Mouse (Mus musculus) heart, embryonic 14.5 days (tissue): ENCODE data around the gene Hspa4l. TPM values are rescaled to one million over a fixed set of nuclear protein-coding genes. Genes with fewer than 3 reads are reported as not detected.
A peak's percentile ranks its signal among the peaks of the same experiment; 100 is the strongest.

Experiments
- ATAC-seq: fragments of 200-750 bp; cut with Nextera tagmentation; 2 replicates; pipeline ENCODE4 v1.8.0; 2017; ENCODE audit warnings: low read depth, moderate TSS enrichment; ENCODE audit not compliant: insufficient number of reproducible peaks, insufficient read depth, low FRiP score
- H3K27ac ChIP-seq, 2 experiments: fragments of 200-500 bp in 1 of 2; fragments of 300-500 bp in 1 of 2; sonication (generic) in 1 of 2; replicated peaks in 1 of 2; 2 replicates each; pipeline ENCODE4 v1.5.1; 2012 to 2014; ENCODE audit warnings: low read depth in 2 of 2, low read length in 2 of 2, control low read depth in 1 of 2, mild to moderate bottlenecking in 1 of 2, mixed read lengths in 1 of 2; ENCODE audit not compliant: control insufficient read depth in 1 of 2, insufficient read depth in 1 of 2
- H3K27me3 ChIP-seq: fragments of 300-500 bp; sonication (generic); 2 replicates; pipeline ENCODE4 v1.6.1; 2014; ENCODE audit warnings: mild to moderate bottlenecking, low read length, control low read depth; ENCODE audit not compliant: control insufficient read depth, insufficient read depth
- H3K36me3 ChIP-seq: fragments of 300-500 bp; sonication (generic); 2 replicates; pipeline ENCODE4 v1.6.1; 2014; ENCODE audit warnings: mild to moderate bottlenecking, control low read depth, low read length, mixed read lengths; ENCODE audit not compliant: control insufficient read depth, insufficient read depth
- H3K4me1 ChIP-seq, 2 experiments: fragments of 200-500 bp in 1 of 2; fragments of 300-500 bp in 1 of 2; sonication (generic) in 1 of 2; 2 replicates each; pipeline ENCODE4 v1.6.1; 2012 to 2014; ENCODE audit warnings: low read length in 2 of 2, control low read depth in 1 of 2, mixed read lengths in 1 of 2; ENCODE audit not compliant: control insufficient read depth in 2 of 2, insufficient read depth in 2 of 2
- H3K4me2 ChIP-seq: fragments of 300-500 bp; sonication (generic); 2 replicates; pipeline ENCODE4 v1.6.1; 2014; ENCODE audit warnings: mild to moderate bottlenecking, low read length
- H3K4me3 ChIP-seq, 2 experiments: fragments of 200-500 bp in 1 of 2; fragments of 300-500 bp in 1 of 2; sonication (generic) in 1 of 2; 2 replicates each; pipeline ENCODE4 v1.5.1; 2012 to 2014; ENCODE audit warnings: low read length in 2 of 2, mild to moderate bottlenecking in 2 of 2, control low read depth in 1 of 2, low read depth in 1 of 2, moderate library complexity in 1 of 2; ENCODE audit not compliant: control insufficient read depth in 1 of 2, insufficient read depth in 1 of 2
- H3K9ac ChIP-seq: fragments of 300-500 bp; sonication (generic); 2 replicates; pipeline ENCODE4 v1.6.1; 2014; ENCODE audit warnings: mild to moderate bottlenecking, low read length
- H3K9me3 ChIP-seq: fragments of 300-500 bp; sonication (generic); 2 replicates; pipeline ENCODE4 v1.6.1; 2016; ENCODE audit warnings: low read length, control low read depth; ENCODE audit not compliant: control insufficient read depth
- WGBS: fragments of 180-500 bp; shearing (Covaris S2); extraction: QIAGEN DNeasy Blood & Tissue Kit; methylation state at CpG from one replicate; pipeline ENCODE4 v1.1.7; 2014; 5-methylcytosine and 5-hydroxymethylcytosine counted together
- polyA plus RNA-seq: library from polyadenylated mRNA; unstranded; fragments of >200 nt; fragmentation: Nextera tagmentation; extraction: Ambion mirVana; gene quantifications from 2 replicates; pipeline ENCODE4 v1.2.1, GENCODE M21; 2014

Gene Hspa4l
- 34.2 and 35.5 TPM in 2 replicates for polyA plus RNA-seq

- peak within 1 kb of the TSS; percentile 77 to 91 for H3K4me3 ChIP-seq
- H3K4me2 ChIP-seq, result peak within 1 kb of the TSS; percentile 87
- peak within 1 kb of the TSS; percentile 47 to 67 for H3K27ac ChIP-seq
- H3K36me3 ChIP-seq, result no peaks in the 10 kb centered on the region
- H3K27me3 ChIP-seq, result no peaks in the 10 kb centered on the region
- no peaks in the 10 kb centered on the region for H3K9me3 ChIP-seq
- peak within 1 kb of the TSS; percentile 79 for H3K9ac ChIP-seq
- no peak for ATAC-seq
- peaks cover 0 to 13% of the 10 kb centered on the region in 2 experiments; a peak in 1 of 4 replicates for H3K4me1 ChIP-seq
- 25% methylated on average over 16 of the region's 16 CpGs for WGBS
Observed at GRCm38 (mm10) chr3:40744024-40744835, at the start of gene Hspa4l. Hspa4l (plus strand) TSS chr3:40744495.

- H3K4me2 ChIP-seq, result no peak overlapping the region
- H3K4me1 ChIP-seq, result peaks cover 11 to 16% of the 10 kb centered on the region in 2 experiments
- H3K4me3 ChIP-seq, result no peak overlapping the region
- H3K36me3 ChIP-seq, result peaks cover 16% of the 10 kb centered on the region
- ATAC-seq, result no peak
- H3K9me3 ChIP-seq, result no peaks in the 10 kb centered on the region
- H3K27ac ChIP-seq, result no peak overlapping the region
- 89% methylated on average over 2 of the region's 2 CpGs for WGBS
- no peak overlapping the region for H3K9ac ChIP-seq
- no peaks in the 10 kb centered on the region for H3K27me3 ChIP-seq
Observed at GRCm38 (mm10) chr3:40695162-40695561, 49.1 kb upstream of the Hspa4l start.

- no peak for ATAC-seq
- H3K36me3 ChIP-seq, result peaks cover 20% of the 10 kb centered on the region
- H3K4me3 ChIP-seq, result no peak overlapping the region
- no peak overlapping the region for H3K27ac ChIP-seq
- H3K9ac ChIP-seq, result no peak overlapping the region
- 83% methylated on average over 3 of the region's 3 CpGs for WGBS
- no peaks in the 10 kb centered on the region for H3K9me3 ChIP-seq
- no peaks in the 10 kb centered on the region for H3K27me3 ChIP-seq
- H3K4me2 ChIP-seq, result no peak overlapping the region
- H3K4me1 ChIP-seq, result peaks cover 6 to 8% of the 10 kb centered on the region in 2 experiments
Observed at GRCm38 (mm10) chr3:40698834-40699233, 45.5 kb upstream of the Hspa4l start.

DNA sequence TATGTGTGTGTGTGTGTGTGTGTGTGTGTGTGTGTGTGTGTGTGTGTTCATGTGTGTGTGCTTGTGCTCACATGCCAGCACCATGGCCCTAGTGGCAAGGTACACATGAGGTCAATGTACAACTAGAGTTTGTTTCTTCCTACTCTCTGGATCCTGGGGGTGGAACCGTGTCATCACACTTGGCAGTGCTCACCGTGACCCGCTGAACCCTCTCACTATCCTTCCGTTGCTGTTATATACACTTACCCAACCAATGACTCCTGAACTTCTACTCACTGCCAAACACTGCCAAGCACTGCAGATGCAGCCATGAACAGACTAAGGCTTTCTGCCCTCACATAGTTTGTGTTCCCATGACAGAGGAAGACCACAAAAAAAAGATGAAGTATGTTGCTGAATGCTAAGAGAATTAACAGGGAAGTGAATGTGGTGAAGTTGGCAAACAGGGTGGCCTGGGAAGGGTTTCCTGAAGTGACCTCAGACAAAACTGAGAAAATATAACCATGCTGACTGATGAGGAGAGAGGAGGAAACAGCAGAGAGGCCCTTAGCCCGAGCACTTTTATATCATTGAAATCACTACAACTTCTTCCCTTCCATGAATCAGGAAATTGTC, 39.4 kb upstream of the Hspa4l start:
- WGBS, result 69% methylated on average over 5 of the region's 5 CpGs
- peaks cover 0 to 2% of the 10 kb centered on the region in 2 experiments; a peak in 1 of 4 replicates for H3K4me1 ChIP-seq
- ATAC-seq, result no peak

DNA sequence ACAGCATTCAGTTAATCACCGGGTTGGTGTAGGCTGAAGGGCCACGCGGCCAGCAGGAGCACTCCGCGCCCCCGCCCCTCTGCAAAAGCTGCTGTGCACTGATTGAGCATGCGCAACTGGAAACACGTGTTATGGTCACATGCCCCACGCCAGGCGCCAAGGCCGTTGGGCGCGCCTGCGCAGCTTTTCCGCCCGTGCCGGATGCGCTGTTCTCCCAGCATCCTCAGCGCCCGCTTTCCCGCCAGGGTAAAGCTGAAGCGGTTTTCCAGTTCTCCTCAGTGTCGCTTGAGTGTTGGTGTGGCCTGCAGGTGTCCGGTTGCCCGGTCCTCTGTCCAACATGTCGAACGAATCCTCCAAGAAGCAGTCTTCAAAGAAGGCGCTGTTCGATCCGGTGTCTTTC, 35.6 kb upstream of the Hspa4l start, which contains the start of gene Slc25a31:
Slc25a31 (plus strand) TSS at position 201 of the 400 bp plus-strand sequence.
- Histone ChIP-seq H3K9me3 (peaks cover 4% of the 10 kb centered on the region; the same call in 1 of the 2 replicates), H3K9ac (no peak within 1 kb of the TSS), H3K4me3 (no peak within 1 kb of the TSS), H3K27ac (no peak within 1 kb of the TSS), H3K36me3 (no peaks in the 10 kb centered on the region), H3K4me1 (peaks cover 0 to 2% of the 10 kb centered on the region in 2 experiments; a peak in 1 of 4 replicates), H3K4me2 (no peak within 1 kb of the TSS), H3K27me3 (no peaks in the 10 kb centered on the region)
- 83% methylated on average over 30 of the region's 30 CpGs for WGBS
- ATAC-seq, result no peak

More for the DNA sequence above, 39.4 kb upstream of the Hspa4l start:
- Histone ChIP-seq H3K27ac (no peak overlapping the region), H3K27me3 (no peaks in the 10 kb centered on the region), H3K9me3 (peaks cover 4% of the 10 kb centered on the region; the same call in 1 of the 2 replicates), H3K9ac (no peak overlapping the region), H3K4me2 (no peak overlapping the region), H3K4me3 (no peak overlapping the region), H3K36me3 (peaks cover 7% of the 10 kb centered on the region)

- no peak for ATAC-seq
- Histone ChIP-seq H3K9ac (no peak overlapping the region), H3K9me3 (no peaks in the 10 kb centered on the region), H3K27me3 (no peaks in the 10 kb centered on the region), H3K36me3 (no peaks in the 10 kb centered on the region), H3K4me3 (no peak overlapping the region), H3K4me1 (no peaks in the 10 kb centered on the region), H3K4me2 (no peak overlapping the region), H3K27ac (no peak overlapping the region)
- WGBS, result 43% methylated on average over 1 of the region's 1 CpGs
Observed at GRCm38 (mm10) chr3:40716056-40716455, 28.2 kb upstream of the Hspa4l start.

DNA sequence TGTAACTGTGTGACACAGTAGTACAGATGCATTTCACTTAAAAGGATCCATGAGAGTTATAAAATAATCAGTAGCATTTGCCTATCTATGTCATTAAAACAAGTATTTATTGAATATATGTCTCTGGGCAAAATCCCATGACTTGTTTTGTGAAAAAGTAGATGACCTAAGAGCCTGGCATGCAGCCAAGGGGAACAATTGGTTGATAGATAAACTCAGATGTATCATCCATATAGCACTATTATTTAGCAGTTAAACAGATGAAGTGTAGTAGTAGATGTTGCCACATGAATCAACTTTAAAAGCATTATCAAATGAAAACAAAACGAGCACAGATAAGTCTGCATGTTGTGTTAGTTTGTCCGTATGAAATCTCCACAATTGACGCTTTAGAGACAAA, 25.3 kb upstream of the Hspa4l start:
- no peak for ATAC-seq
- no peak overlapping the region for H3K4me2 ChIP-seq
- no peak overlapping the region for H3K9ac ChIP-seq
- no peaks in the 10 kb centered on the region for H3K9me3 ChIP-seq
- H3K4me1 ChIP-seq, result no peaks in the 10 kb centered on the region
- no peaks in the 10 kb centered on the region for H3K27me3 ChIP-seq
- 48% methylated on average over 3 of the region's 3 CpGs for WGBS
- H3K27ac ChIP-seq, result no peak overlapping the region
- H3K4me3 ChIP-seq, result no peak overlapping the region
- H3K36me3 ChIP-seq, result no peaks in the 10 kb centered on the region
